Mouse (Mus musculus): ENCODE measurements at regions not wholly inside any gene's neighbourhood (a gene's known extent, or its start where the extent isn't known, plus 50 kb on each side); places are given as distances from the start of the nearest gene placed in this dataset.

- DNase-seq (ENCODE audit: low spot score): no peak
Observed at GRCm38 (mm10) chr6:136229791-136230190, 56.5 kb upstream of the Grin2b start.

- DNase-seq (ENCODE audit: low spot score): no peak
Observed at GRCm38 (mm10) chr6:136235473-136235872, 62.2 kb upstream of the Grin2b start.

- DNase-seq (ENCODE audit: low spot score): peak; percentile 16
Observed at GRCm38 (mm10) chr6:136238989-136239388, 65.7 kb upstream of the Grin2b start.

- DNase-seq (ENCODE audit: low spot score): no peak
Observed at GRCm38 (mm10) chr6:136239416-136239815, 66.1 kb upstream of the Grin2b start.

- no peak for DNase-seq (ENCODE audit: low spot score)
Observed at GRCm38 (mm10) chr6:136241574-136242311, 68.4 kb upstream of the Grin2b start.

GRCm38 (mm10) chr6:136244895-136245294 is 71.6 kb upstream of the Grin2b start:
- DNase-seq (ENCODE audit: low spot score): no peak

- DNase-seq (ENCODE audit: low spot score): no peak
Observed at GRCm38 (mm10) chr6:136255726-136256512, 71.4 kb upstream of the Gm8994 start.

GRCm38 (mm10) chr6:136275742-136276141 is 51.6 kb upstream of the Gm8994 start:
- DNase-seq (ENCODE audit: low spot score): no peak

- no peak for DNase-seq (ENCODE audit: low spot score)
Observed at GRCm38 (mm10) chr6:136276771-136277170, 50.6 kb upstream of the Gm8994 start.
